In the genomic region with DNA sequence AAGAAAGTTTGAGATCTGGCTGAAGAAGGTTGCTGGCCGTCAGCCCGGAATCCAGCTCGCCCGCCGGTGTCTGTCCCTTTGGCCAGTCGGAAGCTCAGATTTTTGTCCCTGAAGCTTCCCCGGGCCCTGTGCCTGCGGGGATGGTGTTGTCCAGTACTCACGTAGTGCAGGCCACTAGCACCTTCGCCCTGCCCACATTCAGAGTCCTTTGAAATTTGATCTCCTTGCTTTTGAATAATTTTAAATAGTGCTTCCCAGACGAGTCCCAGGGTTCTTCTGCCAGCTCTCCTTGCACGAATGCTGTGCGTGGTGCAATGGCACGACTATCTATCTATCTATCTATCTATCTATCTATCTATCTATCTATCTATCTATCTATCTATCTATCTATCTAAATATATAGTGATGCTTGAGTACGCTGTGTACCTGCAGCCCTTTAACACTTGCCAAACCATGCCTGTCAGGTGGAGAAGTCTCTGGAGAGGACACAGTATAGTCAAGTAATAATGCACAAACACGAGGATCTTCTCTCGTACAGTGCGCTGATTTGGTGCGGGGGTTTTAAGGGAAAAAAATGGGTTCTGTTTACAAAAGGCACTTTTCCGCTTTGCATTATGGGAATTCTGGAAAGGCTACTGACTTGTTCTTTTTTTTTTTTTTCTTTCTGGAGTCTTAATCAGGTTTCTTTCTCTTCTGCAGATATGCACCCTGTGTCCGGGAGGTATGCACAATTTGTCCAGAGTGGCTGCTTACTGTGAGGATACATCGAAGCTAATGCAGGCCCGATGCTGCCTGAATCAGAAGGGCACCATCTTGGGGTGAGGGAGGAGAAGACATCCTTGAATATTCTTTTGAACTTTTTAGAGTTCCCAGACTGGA, we compare ENCODE assay signal across 8 mouse cellular contexts. TPM values are rescaled to one million over a fixed set of nuclear protein-coding genes. Genes with fewer than 3 reads are reported as not detected.
DNase-seq lines count a peak whose midpoint lies in the region; ATAC-seq and TF ChIP-seq lines count a peak whose summit lies in the region.

Slc5a6 (minus strand) TSS at position 162 of the 879 bp plus-strand sequence.

- peak within 1 kb of the TSS; percentile 90 for H3K9ac ChIP-seq in embryonic facial prominence, embryonic 14.5 days (ENCODE audit: low read depth, low read length)
- H3K9ac ChIP-seq in liver, postnatal 0 days (replicated peaks), result peak within 1 kb of the TSS; percentile 80
- peak within 1 kb of the TSS; percentile 90 for H3K9ac ChIP-seq in neural tube, embryonic 13.5 days

- H3K4me3 ChIP-seq in E14TG2a.4 (replicated peaks; ENCODE audit: low read length), result peak within 1 kb of the TSS; percentile 93
- H3K4me3 ChIP-seq in embryonic facial prominence, embryonic 14.5 days (ENCODE audit: low read depth, low read length), result peak within 1 kb of the TSS; percentile 81
- H3K4me3 ChIP-seq in liver, postnatal 0 days (ENCODE audit: low read depth, low read length), result peak within 1 kb of the TSS; percentile 72
- peak within 1 kb of the TSS; percentile 73 for H3K4me3 ChIP-seq in neural tube, embryonic 13.5 days

- intact Hi-C loops in heart, postnatal 10 days (cut with DNase I), result no loop called here

- 0 out of 2 replicates have a peak, but pooled peaks cover 2% of the 10 kb centered on the region for H3K27me3 ChIP-seq in E14TG2a.4 (ENCODE audit: insufficient read depth, low read length)
- no peaks in the 10 kb centered on the region for H3K27me3 ChIP-seq in embryonic facial prominence, embryonic 14.5 days (replicated peaks; ENCODE audit: control insufficient read depth, insufficient read depth, low read length)
- H3K27me3 ChIP-seq in liver, postnatal 0 days (ENCODE audit: insufficient read depth, low read length), result no peaks in the 10 kb centered on the region
- no peaks in the 10 kb centered on the region for H3K27me3 ChIP-seq in neural tube, embryonic 13.5 days

- DNase-seq in adrenal gland, postnatal 36 days, result peak; percentile 40 to 58
- peak; percentile 83 for DNase-seq in embryonic facial prominence, embryonic 14.5 days (ENCODE audit: low spot score)
- peak; percentile 65 to 75 for DNase-seq in heart, postnatal 10 days
- DNase-seq in kidney, postnatal 4 days, result peak; percentile 53 to 72
- peak; percentile 51 for DNase-seq in liver, postnatal 0 days
- peak; percentile 23 for DNase-seq in thymus, postnatal 36 days

- H3K4me1 ChIP-seq in E14TG2a.4 (replicated peaks; ENCODE audit: low read depth, low read length), result peaks cover 37% of the 10 kb centered on the region
- no peaks in the 10 kb centered on the region; the same call in 1 of the 2 replicates for H3K4me1 ChIP-seq in embryonic facial prominence, embryonic 14.5 days (ENCODE audit: control insufficient read depth, insufficient read depth, low read length)
- H3K4me1 ChIP-seq in liver, postnatal 0 days (ENCODE audit: insufficient read depth), result peaks cover 9% of the 10 kb centered on the region
- H3K4me1 ChIP-seq in neural tube, embryonic 13.5 days (replicated peaks), result peaks cover 22% of the 10 kb centered on the region

- H3K36me3 ChIP-seq in E14TG2a.4 (ENCODE audit: insufficient read depth, low read length), result peaks cover 33% of the 10 kb centered on the region
- peaks cover 13% of the 10 kb centered on the region for H3K36me3 ChIP-seq in embryonic facial prominence, embryonic 14.5 days (ENCODE audit: control insufficient read depth, insufficient read depth, low read length)
- H3K36me3 ChIP-seq in liver, postnatal 0 days (replicated peaks; ENCODE audit: insufficient read depth, low read length), result peaks cover 8% of the 10 kb centered on the region; the same call in 1 of the 2 replicates
- H3K36me3 ChIP-seq in neural tube, embryonic 13.5 days, result peaks cover 19% of the 10 kb centered on the region

- peak within 1 kb of the TSS; percentile 95 for H3K27ac ChIP-seq in embryonic facial prominence, embryonic 14.5 days (replicated peaks; ENCODE audit: low read depth, low read length)
- peak within 1 kb of the TSS; percentile 92 for H3K27ac ChIP-seq in liver, postnatal 0 days (ENCODE audit: low read depth)
- peak within 1 kb of the TSS; percentile 93 for H3K27ac ChIP-seq in neural tube, embryonic 13.5 days (replicated peaks)

- peak; percentile 49 for TF ChIP-seq CTCF in E14TG2a.4 (conservative IDR thresholded peaks at IDR 0.05; ENCODE audit: low read length)
- TF ChIP-seq CTCF in liver, postnatal 0 days (IDR thresholded peaks at IDR 0.05; ENCODE audit: low read depth), result peak; percentile 72

- no peak for TF ChIP-seq EP300 in liver, postnatal 0 days (IDR thresholded peaks at IDR 0.05; ENCODE audit: low read depth)

- WGBS in embryonic facial prominence, embryonic 14.5 days, result under 1% methylated on average over 23 of the region's 23 CpGs
- WGBS in liver, postnatal 0 days (ENCODE audit: insufficient replicate concordance), result under 1% methylated on average over 23 of the region's 23 CpGs
- under 1% methylated on average over 23 of the region's 23 CpGs for WGBS in neural tube, embryonic 13.5 days

- peak within 1 kb of the TSS; percentile 70 for H3K4me2 ChIP-seq in embryonic facial prominence, embryonic 14.5 days (ENCODE audit: low read depth, low read length)
- peak within 1 kb of the TSS; percentile 98 for H3K4me2 ChIP-seq in liver, postnatal 0 days (ENCODE audit: low read depth, low read length)
- peak within 1 kb of the TSS; percentile 80 for H3K4me2 ChIP-seq in neural tube, embryonic 13.5 days

- ATAC-seq in embryonic facial prominence, embryonic 14.5 days (ENCODE audit: low read depth), result peak; percentile 34
- ATAC-seq in liver, postnatal 0 days, result peak; percentile 24
- ATAC-seq in neural tube, embryonic 13.5 days (ENCODE audit: low read depth), result peak; percentile 55

- no peaks in the 10 kb centered on the region for H3K9me3 ChIP-seq in E14TG2a.4 (ENCODE audit: low read length)
- no peaks in the 10 kb centered on the region for H3K9me3 ChIP-seq in embryonic facial prominence, embryonic 14.5 days (ENCODE audit: control insufficient read depth, low read length)
- H3K9me3 ChIP-seq in liver, postnatal 0 days (ENCODE audit: low read length), result no peaks in the 10 kb centered on the region
- H3K9me3 ChIP-seq in neural tube, embryonic 13.5 days, result no peaks in the 10 kb centered on the region

RNA-seq across cellular contexts. Expression of gene Slc5a6, which starts in this region (rescaled TPM):
- 10 to 100 TPM; 26.6 to 30.3 TPM for total RNA-seq in adrenal gland, postnatal 36 days (2021)
- polyA plus RNA-seq in embryonic facial prominence, embryonic 14.5 days (2014; fragmentation: Nextera tagmentation; extraction: Ambion mirVana), result 14.9 and 17.6 TPM in 2 replicates
- total RNA-seq in heart, postnatal 10 days (2021), result 1 to 10 TPM; 4.7 to 4.8 TPM
- 3.1 and 3.7 TPM in 2 replicates for polyA plus RNA-seq in liver, postnatal 0 days (2015; fragmentation: Nextera tagmentation; extraction: Ambion mirVana)
- polyA plus RNA-seq in neural tube, embryonic 13.5 days (2015; fragmentation: Nextera tagmentation; extraction: Ambion mirVana), result 12.9 and 13.7 TPM in 2 replicates

Comparison
In these comparisons a context has a peak if more than half of its experiments do, and no peak if none do; other contexts are left out.
1. Peak in every context shown above with its lines: DNase-seq, ATAC-seq, H3K4me3 ChIP-seq and H3K27ac ChIP-seq.
2. RNA of gene Slc5a6 (total RNA-seq): 26.6 to 30.3 TPM in adrenal gland, postnatal 36 days; 4.7 to 4.8 TPM in heart, postnatal 10 days; every median in the first group is over 4 times any median in the second.
3. DNase-seq: peak in every context shown above with its lines; median percentile 83 in embryonic facial prominence, embryonic 14.5 days; 70 in heart, postnatal 10 days; 62 in kidney, postnatal 4 days; 51 in liver, postnatal 0 days; 49 in adrenal gland, postnatal 36 days; 23 in thymus, postnatal 36 days.